Mouse (Mus musculus): ENCODE measurements at regions not wholly inside any gene's neighbourhood (a gene's known extent, or its start where the extent isn't known, plus 50 kb on each side); places are given as distances from the start of the nearest gene placed in this dataset.

DNA sequence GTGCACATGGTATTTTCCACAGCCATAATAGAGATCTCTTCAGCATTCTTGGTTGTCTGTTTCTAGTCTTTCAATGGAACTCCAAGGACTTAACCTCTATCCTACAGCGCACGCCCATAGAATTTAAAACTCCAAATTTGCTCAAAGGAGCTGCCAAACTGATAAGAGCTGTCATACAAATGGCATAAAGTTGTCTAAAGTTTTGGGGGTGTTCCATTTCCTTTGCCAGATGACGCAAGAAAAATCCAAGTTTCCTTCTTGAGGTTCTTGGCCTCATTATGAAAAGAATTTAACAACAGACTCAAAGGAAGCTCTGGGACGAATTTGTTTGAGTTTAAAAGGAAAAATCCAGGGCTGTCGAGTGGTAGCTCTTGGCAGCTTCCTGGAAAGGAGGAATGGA is 246.6 kb downstream of the Cxcl12 start:
- 86% methylated on average over 5 of the region's 5 CpGs for WGBS
- no peaks in the 10 kb centered on the region for H3K9me3 ChIP-seq (replicated peaks; ENCODE audit: control insufficient read depth, low read length, poor library complexity, severe bottlenecking)
- H3K36me3 ChIP-seq (ENCODE audit: control insufficient read depth, insufficient read depth, low read length): no peaks in the 10 kb centered on the region
- H3K4me2 ChIP-seq (ENCODE audit: low read length): no peak overlapping the region
- H3K9ac ChIP-seq (ENCODE audit: low read depth, low read length): no peak overlapping the region
- no peaks in the 10 kb centered on the region for H3K4me1 ChIP-seq (ENCODE audit: control insufficient read depth, insufficient read depth, low read length)
- H3K27me3 ChIP-seq (ENCODE audit: control insufficient read depth, insufficient read depth, low read depth, low read length): no peaks in the 10 kb centered on the region
- H3K4me3 ChIP-seq (ENCODE audit: low read depth, low read length): no peak overlapping the region
- ATAC-seq: no peak
- no peak overlapping the region for H3K27ac ChIP-seq (ENCODE audit: low read length)

- no peak overlapping the region for H3K27ac ChIP-seq (ENCODE audit: low read length)
- no peak overlapping the region for H3K4me3 ChIP-seq (ENCODE audit: low read depth, low read length)
- no peak overlapping the region for H3K9ac ChIP-seq (ENCODE audit: low read depth, low read length)
- H3K4me2 ChIP-seq (ENCODE audit: low read length): no peak overlapping the region
- H3K27me3 ChIP-seq (ENCODE audit: control insufficient read depth, insufficient read depth, low read depth, low read length): no peaks in the 10 kb centered on the region
- no peaks in the 10 kb centered on the region for H3K4me1 ChIP-seq (ENCODE audit: control insufficient read depth, insufficient read depth, low read length)
- no peaks in the 10 kb centered on the region for H3K36me3 ChIP-seq (ENCODE audit: control insufficient read depth, insufficient read depth, low read length)
- 85% methylated on average over 6 of the region's 6 CpGs for WGBS
- no peaks in the 10 kb centered on the region for H3K9me3 ChIP-seq (replicated peaks; ENCODE audit: control insufficient read depth, low read length, poor library complexity, severe bottlenecking)
- ATAC-seq: no peak
Observed at GRCm38 (mm10) chr6:117415901-117416300, 247.6 kb downstream of the Cxcl12 start.

DNA sequence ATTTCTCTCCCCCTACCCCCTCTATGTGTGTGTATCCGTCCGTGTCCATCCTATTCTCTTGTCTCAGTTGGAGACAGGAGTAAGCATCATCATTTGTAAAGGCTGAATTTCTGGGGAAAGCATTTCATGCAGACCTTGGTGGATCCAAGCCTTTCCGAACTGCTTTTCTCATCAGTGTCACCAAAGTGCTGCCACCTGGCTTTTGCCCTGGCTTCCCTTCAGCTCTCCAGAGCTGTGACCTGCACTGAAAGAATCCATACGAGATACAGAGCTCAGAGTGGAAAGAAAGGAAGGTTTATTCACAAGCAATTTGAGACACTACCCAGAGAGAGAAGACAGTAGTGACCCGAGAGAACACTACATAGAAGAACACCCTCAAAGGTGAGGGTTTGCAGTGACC is 248.1 kb downstream of the Cxcl12 start:
- H3K9ac ChIP-seq (ENCODE audit: low read depth, low read length): no peak overlapping the region
- no peak for ATAC-seq
- WGBS: 47% methylated on average over 5 of the region's 5 CpGs

GRCm38 (mm10) chr6:117422846-117423573 is 254.7 kb downstream of the Cxcl12 start:
- H3K4me1 ChIP-seq (ENCODE audit: control insufficient read depth, insufficient read depth, low read length): no peaks in the 10 kb centered on the region
- no peaks in the 10 kb centered on the region for H3K36me3 ChIP-seq (ENCODE audit: control insufficient read depth, insufficient read depth, low read length)
- H3K4me3 ChIP-seq (ENCODE audit: low read depth, low read length): no peak overlapping the region
- no peaks in the 10 kb centered on the region for H3K9me3 ChIP-seq (replicated peaks; ENCODE audit: control insufficient read depth, low read length, poor library complexity, severe bottlenecking)
- no peak overlapping the region for H3K9ac ChIP-seq (ENCODE audit: low read depth, low read length)
- H3K27me3 ChIP-seq (ENCODE audit: control insufficient read depth, insufficient read depth, low read depth, low read length): no peaks in the 10 kb centered on the region
- WGBS: 83% methylated on average over 10 of the region's 10 CpGs
- no peak overlapping the region for H3K4me2 ChIP-seq (ENCODE audit: low read length)
- ATAC-seq: no peak
- H3K27ac ChIP-seq (ENCODE audit: low read length): no peak overlapping the region

More for the DNA sequence above, 248.1 kb downstream of the Cxcl12 start:
- no peaks in the 10 kb centered on the region for H3K9me3 ChIP-seq (replicated peaks; ENCODE audit: control insufficient read depth, low read length, poor library complexity, severe bottlenecking)
- no peak overlapping the region for H3K4me3 ChIP-seq (ENCODE audit: low read depth, low read length)
- H3K27me3 ChIP-seq (ENCODE audit: control insufficient read depth, insufficient read depth, low read depth, low read length): no peaks in the 10 kb centered on the region
- no peak overlapping the region for H3K27ac ChIP-seq (ENCODE audit: low read length)
- no peaks in the 10 kb centered on the region for H3K36me3 ChIP-seq (ENCODE audit: control insufficient read depth, insufficient read depth, low read length)
- H3K4me2 ChIP-seq (ENCODE audit: low read length): no peak overlapping the region
- no peaks in the 10 kb centered on the region for H3K4me1 ChIP-seq (ENCODE audit: control insufficient read depth, insufficient read depth, low read length)

GRCm38 (mm10) chr6:117426363-117426762 is 258.0 kb downstream of the Cxcl12 start:
- Histone ChIP-seq H3K27ac (ENCODE audit: low read length) (no peak overlapping the region), H3K4me1 (ENCODE audit: control insufficient read depth, insufficient read depth, low read length) (no peaks in the 10 kb centered on the region), H3K9me3 (replicated peaks; ENCODE audit: control insufficient read depth, low read length, poor library complexity, severe bottlenecking) (no peaks in the 10 kb centered on the region), H3K4me3 (ENCODE audit: low read depth, low read length) (no peak overlapping the region), H3K4me2 (ENCODE audit: low read length) (no peak overlapping the region), H3K36me3 (ENCODE audit: control insufficient read depth, insufficient read depth, low read length) (no peaks in the 10 kb centered on the region), H3K27me3 (ENCODE audit: control insufficient read depth, insufficient read depth, low read depth, low read length) (no peaks in the 10 kb centered on the region), H3K9ac (ENCODE audit: low read depth, low read length) (no peak overlapping the region)
- WGBS: 91% methylated on average over 5 of the region's 5 CpGs
- ATAC-seq: no peak

- Histone ChIP-seq H3K9ac (ENCODE audit: low read depth, low read length) (no peak overlapping the region), H3K36me3 (ENCODE audit: control insufficient read depth, insufficient read depth, low read length) (no peaks in the 10 kb centered on the region), H3K4me3 (ENCODE audit: low read depth, low read length) (no peak overlapping the region), H3K27ac (ENCODE audit: low read length) (no peak overlapping the region), H3K27me3 (ENCODE audit: control insufficient read depth, insufficient read depth, low read depth, low read length) (no peaks in the 10 kb centered on the region), H3K4me2 (ENCODE audit: low read length) (no peak overlapping the region), H3K4me1 (ENCODE audit: control insufficient read depth, insufficient read depth, low read length) (no peaks in the 10 kb centered on the region), H3K9me3 (replicated peaks; ENCODE audit: control insufficient read depth, low read length, poor library complexity, severe bottlenecking) (no peaks in the 10 kb centered on the region)
- 51% methylated on average over 12 of the region's 12 CpGs for WGBS
- no peak for ATAC-seq
Observed at GRCm38 (mm10) chr6:117427351-117428142, 259.2 kb downstream of the Cxcl12 start.

- H3K4me1 ChIP-seq (ENCODE audit: control insufficient read depth, insufficient read depth, low read length): no peaks in the 10 kb centered on the region
- H3K36me3 ChIP-seq (ENCODE audit: control insufficient read depth, insufficient read depth, low read length): no peaks in the 10 kb centered on the region
- H3K4me2 ChIP-seq (ENCODE audit: low read length): no peak overlapping the region
- no peak for ATAC-seq
- 77% methylated on average over 11 of the region's 11 CpGs for WGBS
- no peaks in the 10 kb centered on the region for H3K27me3 ChIP-seq (ENCODE audit: control insufficient read depth, insufficient read depth, low read depth, low read length)
- no peak overlapping the region for H3K4me3 ChIP-seq (ENCODE audit: low read depth, low read length)
- no peak overlapping the region for H3K9ac ChIP-seq (ENCODE audit: low read depth, low read length)
- H3K9me3 ChIP-seq (replicated peaks; ENCODE audit: control insufficient read depth, low read length, poor library complexity, severe bottlenecking): peaks cover 3% of the 10 kb centered on the region; the same call in 1 of the 2 replicates
- no peak overlapping the region for H3K27ac ChIP-seq (ENCODE audit: low read length)
Observed at GRCm38 (mm10) chr6:117428441-117428840, 260.1 kb downstream of the Cxcl12 start.

DNA sequence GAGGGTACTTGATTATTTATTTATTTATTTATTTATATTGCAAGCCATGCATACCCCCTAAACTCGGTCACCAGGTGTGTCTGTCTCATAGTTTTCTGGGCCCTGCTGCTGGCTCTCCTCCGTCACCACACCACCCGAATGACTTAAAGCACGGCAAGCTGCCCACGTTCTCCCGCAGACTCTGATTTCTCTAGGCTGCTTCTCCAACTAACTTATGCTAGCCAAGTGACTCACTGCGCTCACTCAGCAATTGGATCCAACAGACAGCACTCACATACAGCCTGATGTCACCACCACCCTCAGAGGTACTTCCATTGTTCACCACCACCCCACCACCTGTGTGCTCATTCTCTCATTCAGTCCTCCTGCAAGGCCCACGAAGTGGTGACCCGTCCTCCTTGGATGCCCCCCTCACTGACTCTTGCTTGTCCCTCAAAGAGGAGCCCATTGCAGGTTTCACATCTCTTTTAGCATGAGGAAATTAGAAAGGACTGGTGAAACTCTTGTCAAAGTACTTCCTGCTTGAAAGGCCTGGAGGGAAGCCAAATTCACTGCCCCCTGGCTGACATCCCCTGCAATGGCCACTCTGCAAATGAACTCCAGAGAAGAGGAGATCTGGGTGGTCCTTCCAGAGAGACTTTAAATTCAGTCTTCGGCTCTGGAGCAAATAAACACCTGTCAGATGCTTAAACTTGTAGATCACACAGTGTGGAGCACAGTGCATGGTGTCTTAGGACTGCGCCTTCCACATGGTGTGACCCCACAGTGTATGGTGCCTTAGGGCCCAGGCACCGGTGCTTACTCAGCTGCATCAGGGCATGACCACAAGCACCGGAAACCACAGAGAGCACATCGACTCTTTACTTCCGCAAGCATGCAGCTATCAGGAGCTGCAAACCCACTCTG is 262.8 kb downstream of the Cxcl12 start:
- peaks cover 3% of the 10 kb centered on the region; the same call in 1 of the 2 replicates for H3K9me3 ChIP-seq (replicated peaks; ENCODE audit: control insufficient read depth, low read length, poor library complexity, severe bottlenecking)
- no peaks in the 10 kb centered on the region for H3K4me1 ChIP-seq (ENCODE audit: control insufficient read depth, insufficient read depth, low read length)
- no peak overlapping the region for H3K4me3 ChIP-seq (ENCODE audit: low read depth, low read length)
- H3K9ac ChIP-seq (ENCODE audit: low read depth, low read length): no peak overlapping the region
- H3K36me3 ChIP-seq (ENCODE audit: control insufficient read depth, insufficient read depth, low read length): no peaks in the 10 kb centered on the region
- ATAC-seq: no peak
- no peaks in the 10 kb centered on the region for H3K27me3 ChIP-seq (ENCODE audit: control insufficient read depth, insufficient read depth, low read depth, low read length)
- no peak overlapping the region for H3K27ac ChIP-seq (ENCODE audit: low read length)
- H3K4me2 ChIP-seq (ENCODE audit: low read length): no peak overlapping the region
- 81% methylated on average over 15 of the region's 15 CpGs for WGBS
